Mouse (Mus musculus) bone marrow macrophage, adult 2 months (primary cell): ENCODE results near the gene Cyb561.

Experiments
- CTCF ChIP-seq: IDR thresholded peaks from 2 replicates; pipeline ENCODE4 v1.5.1; 2012; ENCODE audit warnings: low read depth, mild to moderate bottlenecking, low read length, moderate library complexity
- POLR2A ChIP-seq: IDR thresholded peaks from 2 replicates; pipeline ENCODE4 v1.6.1; 2012; ENCODE audit warnings: mild to moderate bottlenecking, low read depth, low read length, borderline replicate concordance

DNA sequence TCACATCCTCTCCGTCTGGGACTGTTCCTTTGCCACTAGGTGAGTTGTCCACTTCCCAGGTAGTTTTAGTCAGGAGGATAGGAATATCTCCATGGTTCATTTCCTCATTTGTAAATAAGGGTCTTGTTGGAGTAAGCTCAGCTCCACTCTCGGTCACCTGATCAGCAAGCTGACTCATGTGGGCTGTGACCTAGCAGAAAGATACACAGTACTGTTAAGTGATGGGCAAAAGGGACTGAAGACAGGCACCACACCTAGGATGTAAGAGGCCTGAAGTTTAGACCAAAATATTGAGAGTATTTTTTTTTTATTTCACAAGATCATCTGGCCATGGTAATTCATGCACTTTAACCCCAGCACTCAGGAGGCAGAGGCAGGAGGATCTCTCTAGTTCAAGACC is 32.3 kb downstream of the Cyb561 start:
- TF ChIP-seq POLR2A (no peak), CTCF (no peak)
